Mouse (Mus musculus) thymus, adult 2 months (tissue): Measurements from ENCODE around the gene Cebpe. TPM values are rescaled to one million over a fixed set of nuclear protein-coding genes. Genes with fewer than 3 reads are reported as not detected.

Experiments used
- DNase-seq: peaks from one replicate; pipeline ENCODE4 v3.0.0; 2021
- H3K27ac ChIP-seq: fragments of 200-500 bp; 2 replicates; pipeline ENCODE4 v1.5.1; 2012; ENCODE audit warnings: low read length, control low read depth; ENCODE audit not compliant: control insufficient read depth, insufficient read depth
- H3K27me3 ChIP-seq: fragments of 200-500 bp; 2 replicates; pipeline ENCODE4 v1.6.1; 2012; ENCODE audit warnings: mild to moderate bottlenecking, low read length, moderate library complexity, mixed read lengths; ENCODE audit not compliant: control insufficient read depth, insufficient read depth
- H3K36me3 ChIP-seq: fragments of 200-500 bp; 2 replicates; pipeline ENCODE4 v1.6.1; 2012; ENCODE audit warnings: mild to moderate bottlenecking, low read length, moderate library complexity; ENCODE audit not compliant: control insufficient read depth, insufficient read depth
- H3K4me1 ChIP-seq: fragments of 200-500 bp; replicated peaks from 2 replicates; pipeline ENCODE4 v1.6.1; 2012; ENCODE audit warnings: low read length; ENCODE audit not compliant: control insufficient read depth, insufficient read depth
- H3K4me3 ChIP-seq: fragments of 200-500 bp; 2 replicates; pipeline ENCODE4 v1.5.1; 2012; ENCODE audit warnings: mild to moderate bottlenecking, low read length, control low read depth, moderate library complexity; ENCODE audit not compliant: control insufficient read depth, insufficient read depth
- CTCF ChIP-seq: fragments of 200-500 bp; IDR thresholded peaks from 2 replicates; pipeline ENCODE4 v1.5.1; 2012; ENCODE audit warnings: mild to moderate bottlenecking, control low read depth, low read length, moderate library complexity, borderline replicate concordance; ENCODE audit not compliant: control insufficient read depth, poor library complexity, insufficient read depth; ENCODE audit errors: extremely low read depth
- POLR2A ChIP-seq: fragments of 200-500 bp; IDR thresholded peaks from 2 replicates; pipeline ENCODE4 v1.6.1; 2012; ENCODE audit warnings: mild to moderate bottlenecking, low read length, control low read depth, moderate library complexity; ENCODE audit not compliant: control insufficient read depth, poor library complexity, insufficient read depth; ENCODE audit errors: extremely low read depth
- WGBS: fragments of 180-500 bp; shearing (Covaris S2); methylation state at CpG from one replicate; pipeline ENCODE4 v1.1.7; 2018; 5-methylcytosine and 5-hydroxymethylcytosine counted together
- polyA plus RNA-seq: library from polyadenylated mRNA; depleted of rRNA; stranded (reverse); fragments of >200 nt; gene quantifications from 2 replicates; pipeline ENCODE4 v1.2.3, GENCODE M21; 2012

Cebpe gene
- polyA plus RNA-seq, 1 experiment: 2.7 TPM

DNA sequence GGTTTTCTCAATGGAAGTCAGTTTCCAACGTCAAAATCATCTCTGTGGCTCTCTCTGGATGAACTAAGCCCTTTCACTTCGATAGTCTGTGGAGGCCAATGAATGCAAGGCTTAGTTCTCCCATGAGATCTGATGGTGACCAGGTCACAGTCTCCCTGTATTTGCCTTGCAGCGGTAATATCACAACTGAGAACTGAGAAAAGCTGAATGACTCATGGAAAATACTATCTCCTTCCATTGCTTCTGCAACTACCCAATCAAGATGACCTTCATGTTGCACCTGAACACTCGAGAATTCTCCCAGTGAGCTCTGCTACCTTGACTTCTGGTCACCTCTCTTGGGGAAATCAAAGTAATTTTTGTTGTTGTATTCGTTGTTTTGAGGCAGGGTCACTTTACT is 15.6 kb upstream of the Cebpe start:
- Histone ChIP-seq H3K4me3 (no peak overlapping the region), H3K4me1 (no peaks in the 10 kb centered on the region), H3K27ac (no peak overlapping the region), H3K36me3 (no peaks in the 10 kb centered on the region), H3K27me3 (no peaks in the 10 kb centered on the region)
- no peak for DNase-seq
- 92% methylated on average over 5 of the region's 5 CpGs for WGBS
- no peak for TF ChIP-seq CTCF
- no peak for TF ChIP-seq POLR2A

DNA sequence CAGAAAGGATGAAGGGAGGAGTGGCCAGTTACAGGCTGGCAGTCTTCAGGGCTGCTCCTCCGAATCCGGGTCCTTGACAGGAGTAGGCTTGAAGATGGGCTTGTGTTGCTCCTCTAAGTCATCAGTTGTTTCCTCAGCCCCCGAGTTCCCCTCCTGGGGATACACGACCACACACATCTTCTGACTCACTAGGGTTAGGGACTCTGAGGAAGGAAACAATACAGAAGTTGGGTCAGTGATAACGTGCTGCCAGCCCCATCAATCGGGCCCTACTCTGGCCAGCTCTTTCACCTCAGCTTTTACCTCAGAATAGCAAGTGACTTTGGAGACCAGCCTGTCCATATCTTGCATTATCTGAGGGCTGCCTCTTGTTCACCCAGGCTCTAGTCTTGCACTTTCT is 12.1 kb upstream of the Cebpe start:
- Histone ChIP-seq H3K36me3 (no peaks in the 10 kb centered on the region), H3K4me3 (no peak overlapping the region), H3K27me3 (no peaks in the 10 kb centered on the region), H3K4me1 (no peaks in the 10 kb centered on the region), H3K27ac (no peak overlapping the region)
- 54% methylated on average over 6 of the region's 6 CpGs for WGBS
- DNase-seq: no peak
- TF ChIP-seq POLR2A: no peak
- no peak for TF ChIP-seq CTCF

DNA sequence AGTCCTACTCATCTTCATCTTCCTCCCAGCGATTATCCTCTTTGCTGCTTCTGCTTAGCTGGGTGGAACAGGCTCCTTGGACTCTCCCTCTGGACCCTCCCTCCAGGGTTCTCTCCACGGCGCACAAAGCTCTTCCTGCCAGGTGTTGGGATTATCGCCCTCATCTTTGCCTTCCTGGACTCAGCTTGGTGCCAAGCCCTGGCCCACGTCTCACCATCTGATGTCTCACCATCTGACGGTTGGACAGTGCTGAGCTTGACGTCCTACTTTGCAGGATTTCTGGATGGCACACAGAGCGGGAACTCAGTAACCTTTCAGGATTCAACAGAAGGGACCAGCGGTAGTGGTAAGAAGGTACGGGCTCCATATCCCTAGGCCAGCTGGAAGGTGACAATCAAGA is 9.7 kb upstream of the Cebpe start:
- 89% methylated on average over 10 of the region's 10 CpGs for WGBS
- DNase-seq: no peak
- no peaks in the 10 kb centered on the region for H3K36me3 ChIP-seq
- H3K4me1 ChIP-seq: no peaks in the 10 kb centered on the region
- no peaks in the 10 kb centered on the region for H3K27me3 ChIP-seq
- TF ChIP-seq CTCF (no peak), POLR2A (no peak)
- no peak overlapping the region for H3K27ac ChIP-seq
- H3K4me3 ChIP-seq: no peak overlapping the region

DNA sequence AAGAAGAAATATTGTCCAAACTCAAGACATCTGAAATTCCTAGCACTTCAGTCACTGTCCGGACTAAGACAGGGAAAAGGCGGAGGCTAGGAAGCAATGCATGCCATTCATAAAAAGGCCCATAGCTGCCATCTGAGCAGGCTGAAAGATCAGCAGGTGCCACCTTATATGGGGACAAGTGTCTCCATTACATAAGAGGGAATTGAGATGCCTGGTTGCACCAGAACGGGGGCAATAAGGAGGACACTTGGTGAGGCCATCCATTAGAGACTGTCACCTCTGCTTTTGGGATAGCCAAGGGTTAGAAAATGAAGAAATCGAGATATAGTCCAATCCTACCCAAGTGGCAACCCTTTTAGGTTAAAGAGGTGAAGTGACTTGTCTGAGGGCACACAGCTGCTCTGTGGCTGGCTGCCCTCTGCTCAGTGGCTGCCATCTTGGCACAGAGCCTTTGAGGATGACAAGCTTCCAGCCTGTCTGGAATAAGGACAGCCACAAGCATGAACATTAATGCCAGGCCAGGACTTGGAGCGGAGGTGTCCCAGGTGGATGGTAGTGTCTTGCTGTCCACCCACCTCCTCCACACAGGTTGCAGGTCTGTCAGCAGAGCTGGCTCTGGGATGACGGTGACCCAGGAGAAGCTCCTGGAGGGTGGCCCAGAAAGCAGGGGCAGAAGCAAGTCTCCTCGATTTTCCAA is 8.8 kb upstream of the Cebpe start:
- H3K27ac ChIP-seq: no peak overlapping the region
- 88% methylated on average over 7 of the region's 7 CpGs for WGBS
- TF ChIP-seq CTCF (no peak), POLR2A (no peak)
- no peak for DNase-seq
- no peak overlapping the region for H3K4me3 ChIP-seq
- H3K4me1 ChIP-seq: no peaks in the 10 kb centered on the region
- H3K27me3 ChIP-seq: no peaks in the 10 kb centered on the region
- H3K36me3 ChIP-seq: no peaks in the 10 kb centered on the region

DNA sequence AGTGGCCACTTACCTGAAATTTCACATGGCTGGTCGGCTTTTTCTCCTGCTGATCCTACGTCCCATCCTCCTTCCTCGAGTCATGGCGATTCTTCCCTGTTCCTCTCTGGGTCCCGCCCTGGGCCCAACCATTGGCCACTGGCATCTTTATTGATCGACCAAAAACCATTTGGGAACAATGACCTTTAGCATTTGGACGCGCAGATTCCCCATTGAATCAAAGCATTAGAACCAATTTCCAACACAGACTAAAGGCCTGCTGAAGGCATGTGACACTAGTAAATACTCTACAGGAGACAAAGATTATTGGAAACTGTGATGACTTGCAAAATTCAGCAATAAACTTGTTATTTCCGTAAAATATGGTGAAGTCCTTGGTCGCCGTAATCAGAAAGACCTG is 8.1 kb upstream of the Cebpe start:
- DNase-seq: no peak
- WGBS: 97% methylated on average over 11 of the region's 11 CpGs
- Histone ChIP-seq H3K36me3 (no peaks in the 10 kb centered on the region), H3K27ac (no peak overlapping the region), H3K4me3 (no peak overlapping the region), H3K4me1 (peaks cover under 1% of the 10 kb centered on the region), H3K27me3 (no peaks in the 10 kb centered on the region)
- TF ChIP-seq POLR2A (no peak), CTCF (no peak)

DNA sequence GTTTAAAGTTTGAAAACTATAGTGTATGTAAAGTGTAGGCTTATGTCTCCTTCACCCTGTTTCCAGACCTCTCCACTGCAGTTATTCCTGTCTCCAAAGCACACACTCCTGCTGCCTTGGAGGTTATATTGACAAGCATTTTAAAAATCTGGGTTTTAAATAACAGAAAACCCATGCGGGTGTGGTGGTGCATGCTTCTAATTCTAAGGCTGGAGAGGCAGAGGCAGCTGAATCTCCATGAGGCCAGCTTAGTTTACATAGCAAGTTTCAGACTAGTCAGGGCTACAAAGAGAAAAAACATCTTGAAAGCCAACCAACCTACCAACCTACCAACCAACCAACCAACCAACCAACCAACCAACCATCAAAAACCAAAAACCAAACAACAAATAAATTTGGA is 3.4 kb upstream of the Cebpe start:
- Histone ChIP-seq H3K4me3 (no peak overlapping the region), H3K36me3 (no peaks in the 10 kb centered on the region), H3K27me3 (no peaks in the 10 kb centered on the region; the same call in 1 of the 2 replicates), H3K4me1 (peaks cover 13% of the 10 kb centered on the region), H3K27ac (no peak overlapping the region)
- TF ChIP-seq POLR2A: no peak
- TF ChIP-seq CTCF: no peak
- no peak for DNase-seq
- 95% methylated on average over 1 of the region's 1 CpGs for WGBS

DNA sequence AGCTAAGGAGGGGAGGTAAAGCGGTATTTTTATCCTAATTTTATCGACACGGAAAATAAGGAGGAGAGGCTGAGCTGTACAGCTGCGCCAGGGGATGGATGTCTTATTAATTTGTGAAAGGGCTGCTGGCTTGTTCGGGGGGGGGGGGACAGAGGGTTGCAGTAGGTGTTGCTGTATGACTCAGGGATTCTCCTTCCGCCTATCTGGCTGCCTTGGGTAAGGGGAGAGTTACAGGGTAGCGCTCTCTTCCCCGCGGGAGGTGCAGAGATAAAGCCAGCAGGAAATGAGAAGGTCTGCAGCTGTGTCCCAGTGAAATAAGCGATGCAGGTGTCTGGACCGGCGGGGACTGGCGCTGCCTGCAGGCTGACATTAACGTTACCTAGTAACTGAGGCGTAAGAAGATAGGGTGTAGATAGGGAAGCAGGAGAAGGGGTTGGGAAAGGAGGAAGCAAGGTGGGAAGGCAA is 2.7 kb upstream of the Cebpe start:
- H3K4me1 ChIP-seq: peaks cover 13% of the 10 kb centered on the region
- 1% methylated on average over 15 of the region's 15 CpGs for WGBS
- peak; percentile 64 for DNase-seq
- TF ChIP-seq CTCF (0 out of 2 replicates have a peak, but pooled peaks have one; percentile 17), POLR2A (no peak)
- no peaks in the 10 kb centered on the region for H3K36me3 ChIP-seq
- H3K27me3 ChIP-seq: no peaks in the 10 kb centered on the region; the same call in 1 of the 2 replicates
- H3K27ac ChIP-seq: peak overlapping the region; percentile 18; the same call in 1 of the 2 replicates
- H3K4me3 ChIP-seq: peak overlapping the region; percentile 31
